Mouse (Mus musculus) Patski (cell line): ENCODE results near the gene Olfr656. TPM values are rescaled to one million over a fixed set of nuclear protein-coding genes. Genes with fewer than 3 reads are reported as not detected.

ENCODE experiments used
- ATAC-seq: fragments of 100-300 bp; one replicate; pipeline ENCODE4 v1.8.0; 2021
- CTCF ChIA-PET: fragments of 350-600 bp; sonication (Branson Sonifier 250); formaldehyde crosslinking; loops from one replicate; lab custom pipeline; 2022; ENCODE audit warnings: inconsistent platforms; lab: Charles Lee
- POLR2A ChIA-PET: fragments of 350-600 bp; sonication (Branson Sonifier 250); formaldehyde crosslinking; loops from one replicate; lab custom pipeline; 2022; ENCODE audit warnings: antibody characterized with exemption, inconsistent platforms; lab: Charles Lee
- DNase-seq: peaks from one replicate; pipeline ENCODE4 v3.0.0-alpha.2; 2011; ENCODE audit warnings: low read depth, low spot score
- H3K27me3 ChIP-seq: fragments of 371-371 bp; one replicate; pipeline ENCODE4 v1.5.1; 2021
- CTCF ChIP-seq: fragments of 100-300 bp; IDR thresholded peaks from one replicate; pipeline ENCODE4 v1.5.1; 2021
- in situ Hi-C: fragments of 300-500 bp; cut with MboI; formaldehyde crosslinking; loops from 3 replicates; pipeline ENCODE4 v1.11.1; 2018; ENCODE audit warnings: low pct_unique_long_range_greater_than_20kb, mixed read lengths
- polyA plus RNA-seq: library from polyadenylated mRNA; unstranded; gene quantifications from one replicate; pipeline ENCODE4 v1.2.3, GENCODE M21; 2021

The Olfr656 gene
- polyA plus RNA-seq, 1 experiment from 2014 or later: not detected

DNA sequence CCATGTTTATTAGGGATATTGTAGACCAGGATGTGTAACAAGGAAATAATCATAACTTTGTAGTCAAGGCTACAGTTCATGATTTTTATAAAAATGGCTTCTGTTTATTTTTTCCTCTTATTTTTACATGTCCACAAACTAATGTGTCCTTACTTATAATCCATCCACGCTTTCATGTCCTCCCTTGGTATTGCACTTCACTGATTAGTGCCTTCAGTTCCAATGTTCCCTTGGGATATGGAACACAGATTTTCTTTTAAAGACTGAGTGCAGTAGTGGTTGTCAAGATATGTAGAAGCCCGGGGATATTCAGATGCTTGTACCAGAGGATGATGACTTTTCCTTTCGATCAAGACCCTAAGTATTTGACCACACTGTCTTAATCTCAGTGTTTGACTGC lies 52.7 kb downstream of the Olfr656 start, which contains the start of gene Olfr659:
Gene Olfr659 (plus strand): TSS at position 301 of the 400 bp plus-strand sequence.
- ChIA-PET POLR2A (no interaction called here), CTCF (no interaction called here)
- H3K27me3 ChIP-seq: no peaks in the 10 kb centered on the region
- no peak for TF ChIP-seq CTCF
- DNase-seq: no peak
- ATAC-seq: no peak
- in situ Hi-C loops: no loop called here

Other genes starting within 250 kb of the Olfr656 start
- not detected for gene Trim30b, start 244.1 kb upstream of the Olfr656 start, polyA plus RNA-seq
- gene Trim30c, start 213.1 kb upstream of the Olfr656 start, polyA plus RNA-seq: not detected
- gene Trim30a, start 148.8 kb upstream of the Olfr656 start, polyA plus RNA-seq: 0.67 TPM
- not detected for gene Trim30d, start 106.1 kb upstream of the Olfr656 start, polyA plus RNA-seq
- not detected for gene Olfr651, start 63.8 kb upstream of the Olfr656 start, polyA plus RNA-seq
- gene Olfr652, start 53.1 kb upstream of the Olfr656 start, polyA plus RNA-seq: not detected
- gene Olfr653, start 36.6 kb upstream of the Olfr656 start, polyA plus RNA-seq: not detected
- not detected for gene Olfr654, start 26.9 kb upstream of the Olfr656 start, polyA plus RNA-seq
- gene Olfr655, start 12.2 kb upstream of the Olfr656 start, polyA plus RNA-seq: 0.19 TPM
- gene Olfr657, start 10.8 kb downstream of the Olfr656 start, polyA plus RNA-seq: not detected
- not detected for gene Olfr658, start 33.4 kb downstream of the Olfr656 start, polyA plus RNA-seq
- not detected for gene Olfr659, start 52.8 kb downstream of the Olfr656 start, polyA plus RNA-seq
- gene Olfr661, start 72.5 kb downstream of the Olfr656 start, polyA plus RNA-seq: not detected
- not detected for gene Usp17le, start 163.5 kb downstream of the Olfr656 start, polyA plus RNA-seq
- gene Usp17lb, start 228.6 kb downstream of the Olfr656 start, polyA plus RNA-seq: not detected
- not detected for gene Usp17la, start 243.1 kb downstream of the Olfr656 start, polyA plus RNA-seq